Mouse (Mus musculus): Measurements from ENCODE around the gene Pole.

Pole gene

DNA sequence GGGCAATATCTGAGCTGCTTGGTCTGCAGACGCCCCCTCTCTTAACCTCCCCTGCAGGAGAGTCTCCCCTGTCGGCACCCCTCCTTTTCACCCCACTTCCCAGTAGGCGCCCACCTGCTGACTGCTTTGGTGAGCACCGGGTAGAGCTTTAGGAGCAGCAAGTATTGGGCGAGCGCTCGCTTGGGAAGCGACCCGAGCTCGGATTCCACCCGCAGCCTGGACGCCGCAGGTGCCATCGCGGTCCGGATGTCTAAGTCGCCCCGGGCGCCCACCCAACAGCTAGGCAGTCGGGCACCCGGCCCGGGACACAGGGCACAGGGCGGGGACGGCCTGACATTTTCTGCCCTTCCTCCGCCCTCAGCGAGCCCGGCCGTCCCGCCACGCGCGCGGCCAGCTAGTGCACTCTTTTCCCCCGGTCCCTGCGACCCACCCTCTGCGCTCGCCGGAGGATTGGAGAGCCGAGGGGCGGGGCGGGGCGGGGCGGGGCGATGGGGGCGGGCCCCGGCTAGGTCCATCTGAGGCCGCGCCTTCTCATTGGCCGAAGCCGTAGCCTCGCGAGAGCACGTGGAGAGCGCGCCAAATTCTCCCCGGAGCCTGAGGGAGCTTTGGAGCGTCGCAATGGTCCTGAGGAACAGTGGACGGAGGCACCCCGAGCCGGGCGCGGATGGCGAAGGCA, at the start of gene Pole, which contains the start of gene Pxmp2:
Gene Pole, plus strand, starts transcription at position 537 of the 676 bp plus-strand sequence.
Gene Pxmp2, minus strand, starts transcription at position 417 of the 676 bp plus-strand sequence.
- DNase-seq (ENCODE audit: low spot score in 2 of 2), result peak; percentile 73 to 86

GRCm38 (mm10) chr5:110244091-110244490, 42.0 kb upstream of the Pole start:
- no peak for DNase-seq (ENCODE audit: low spot score in 2 of 2)

- DNase-seq (ENCODE audit: low spot score in 2 of 2), result no peak
Measured at GRCm38 (mm10) chr5:110266941-110267340, 19.2 kb upstream of the Pole start.

DNA sequence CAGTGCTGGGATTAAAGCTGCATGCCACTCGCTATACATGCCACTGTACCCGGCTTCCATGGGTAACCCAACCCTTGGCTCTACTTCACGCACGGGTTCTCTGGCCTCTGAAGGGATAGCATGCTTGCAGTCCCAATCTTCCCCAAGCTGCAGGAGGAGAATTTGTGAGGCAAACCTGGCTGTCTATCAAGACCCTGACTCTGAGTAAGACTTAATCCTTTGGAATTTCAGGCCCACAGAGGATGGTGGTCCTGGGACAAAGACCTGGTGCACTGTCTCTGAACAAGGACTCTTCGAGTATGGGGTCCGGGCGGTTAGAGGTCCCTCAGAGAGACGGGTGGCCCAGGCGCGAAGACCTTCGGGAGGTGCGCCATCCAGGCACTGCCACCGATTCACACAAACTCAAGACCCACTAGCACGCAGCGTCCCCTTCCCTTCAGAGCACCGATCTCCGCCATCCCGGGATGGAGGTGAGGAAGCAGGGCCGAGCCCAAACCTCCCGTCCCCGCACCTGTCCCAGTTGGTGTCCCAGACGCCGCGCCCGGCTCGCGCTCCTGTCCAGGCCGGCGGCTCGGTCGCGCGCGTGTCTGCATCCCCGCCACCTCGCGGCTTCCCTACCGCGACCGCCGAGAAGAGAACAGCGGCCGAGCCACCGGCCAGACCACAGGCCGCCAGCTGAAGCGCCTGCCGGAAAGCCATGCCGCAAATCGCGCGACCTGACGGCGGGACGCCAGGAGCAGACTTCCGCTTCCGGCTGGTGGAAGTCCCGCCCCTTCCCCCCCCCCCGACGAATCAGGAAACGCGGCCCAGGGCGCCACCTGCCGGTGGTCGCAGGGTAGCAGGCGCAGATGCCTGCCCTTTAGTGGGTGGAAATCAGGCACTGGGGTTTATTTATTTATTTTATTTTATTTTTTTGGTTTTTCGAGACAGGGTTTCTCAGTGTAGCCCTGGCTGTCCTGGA, 16.7 kb upstream of the Pole start, which contains the start of gene Pgam5:
Gene Pgam5, minus strand, starts transcription at position 773 of the 961 bp plus-strand sequence.
- peak; percentile 84 to 86 for DNase-seq (ENCODE audit: low spot score in 2 of 2)

- no peak for DNase-seq (ENCODE audit: low spot score in 2 of 2)
Measured at GRCm38 (mm10) chr5:110270242-110270641, 15.9 kb upstream of the Pole start.

DNA sequence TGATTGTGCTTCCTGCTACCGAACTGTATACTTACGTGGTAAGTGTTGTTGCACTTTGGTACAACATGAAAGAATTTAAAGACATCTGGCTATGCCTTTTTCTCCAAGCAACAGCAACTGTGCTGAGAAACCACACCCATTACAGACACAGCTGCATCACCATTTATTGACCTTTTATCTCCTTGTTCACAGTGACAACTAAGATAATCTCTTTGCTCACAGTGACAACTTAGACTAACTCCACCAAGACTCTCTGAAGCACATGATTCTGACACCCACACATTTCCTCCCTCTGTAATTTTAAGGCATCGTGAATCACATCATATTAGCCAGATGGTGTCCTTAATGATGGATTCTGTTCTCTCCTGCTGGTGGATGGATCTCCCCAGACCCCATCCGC, 12.0 kb upstream of the Pole start:
- no peak for DNase-seq (ENCODE audit: low spot score in 2 of 2)

DNA sequence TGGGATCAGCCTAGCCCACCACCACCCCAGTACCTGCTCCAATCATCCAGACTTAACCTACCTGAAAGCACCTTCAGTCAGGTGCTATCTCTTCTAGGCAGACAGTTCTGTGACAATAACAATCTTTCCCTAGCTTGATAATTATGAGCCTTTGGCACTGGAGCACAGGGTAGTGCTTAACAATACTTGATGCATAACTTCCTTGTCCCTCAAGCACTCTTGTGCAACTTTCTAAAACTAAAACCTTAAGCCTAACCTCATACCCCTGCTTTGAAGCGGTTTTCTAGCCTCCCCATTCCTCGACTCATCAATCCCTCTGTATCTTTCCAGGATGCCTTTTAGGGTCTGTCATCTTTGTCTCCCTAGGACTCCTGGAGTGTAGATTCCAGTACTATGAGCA, 11.3 kb upstream of the Pole start:
- DNase-seq (ENCODE audit: low spot score in 2 of 2), result no peak

DNA sequence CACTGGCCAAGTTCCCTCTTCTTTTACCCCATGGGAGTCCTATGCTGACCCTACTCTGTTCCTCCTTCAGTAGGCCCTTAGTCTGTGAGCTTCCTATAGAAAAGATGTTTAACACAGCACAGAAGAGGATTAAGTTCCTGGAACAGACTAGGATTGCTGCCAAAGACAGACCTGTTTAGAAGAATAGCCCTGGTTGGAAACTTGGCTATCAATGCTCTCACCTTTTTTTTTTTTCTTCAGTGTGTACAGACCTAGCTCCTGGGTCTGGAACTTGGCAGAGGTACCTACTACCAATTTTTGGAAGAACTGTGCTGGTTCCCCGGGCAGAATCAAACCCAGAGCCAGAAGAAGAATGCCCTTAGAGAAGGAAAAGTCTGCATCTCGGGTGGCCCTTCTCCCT, 9.7 kb upstream of the Pole start:
- no peak for DNase-seq (ENCODE audit: low spot score in 2 of 2)

GRCm38 (mm10) chr5:110276910-110277309, 9.2 kb upstream of the Pole start:
- DNase-seq (ENCODE audit: low spot score in 2 of 2), result no peak

DNA sequence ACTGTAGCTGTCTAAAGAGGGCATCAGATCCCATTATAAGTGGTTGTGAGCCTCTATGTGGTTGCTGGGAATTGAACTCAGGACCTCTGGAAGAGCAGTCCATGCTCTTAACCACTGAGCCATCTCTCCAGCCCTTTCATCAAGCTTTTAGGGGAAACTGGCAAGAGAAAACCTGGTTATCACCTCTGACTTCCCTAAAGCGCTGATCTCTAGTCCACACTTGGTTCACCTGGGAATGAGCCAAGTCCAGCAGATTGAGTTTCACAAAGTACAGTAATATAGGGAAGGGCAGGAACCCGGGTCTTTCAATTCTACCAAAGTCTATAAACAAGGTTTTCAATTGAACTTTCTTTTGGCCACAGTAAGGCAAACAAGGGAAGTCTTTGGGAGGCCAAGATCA, 4.1 kb upstream of the Pole start:
- DNase-seq (ENCODE audit: low spot score in 2 of 2), result no peak

GRCm38 (mm10) chr5:110284536-110284935, 1.6 kb upstream of the Pole start:
- DNase-seq (ENCODE audit: low spot score in 2 of 2), result no peak

DNA sequence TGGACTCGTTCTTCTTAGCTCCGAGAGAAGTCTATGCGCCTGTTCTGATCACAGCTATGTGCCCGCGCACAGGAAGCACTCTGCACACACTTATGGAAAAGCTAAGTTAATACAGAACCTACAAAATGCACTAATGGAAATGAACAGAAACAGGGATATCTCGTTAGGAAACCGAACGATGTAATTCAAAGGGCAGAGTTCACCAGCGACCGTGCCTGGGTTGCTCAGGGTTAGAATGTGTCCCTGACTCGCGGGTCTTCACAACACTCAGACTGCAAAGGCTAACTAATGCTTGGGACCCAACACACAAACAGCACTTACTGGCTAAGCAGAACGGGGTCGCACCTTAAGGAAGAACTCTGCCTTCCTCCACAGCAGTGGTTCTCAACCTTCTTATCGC, 950 bp upstream of the Pole start:
- no peak for DNase-seq (ENCODE audit: low spot score in 2 of 2)

DNA sequence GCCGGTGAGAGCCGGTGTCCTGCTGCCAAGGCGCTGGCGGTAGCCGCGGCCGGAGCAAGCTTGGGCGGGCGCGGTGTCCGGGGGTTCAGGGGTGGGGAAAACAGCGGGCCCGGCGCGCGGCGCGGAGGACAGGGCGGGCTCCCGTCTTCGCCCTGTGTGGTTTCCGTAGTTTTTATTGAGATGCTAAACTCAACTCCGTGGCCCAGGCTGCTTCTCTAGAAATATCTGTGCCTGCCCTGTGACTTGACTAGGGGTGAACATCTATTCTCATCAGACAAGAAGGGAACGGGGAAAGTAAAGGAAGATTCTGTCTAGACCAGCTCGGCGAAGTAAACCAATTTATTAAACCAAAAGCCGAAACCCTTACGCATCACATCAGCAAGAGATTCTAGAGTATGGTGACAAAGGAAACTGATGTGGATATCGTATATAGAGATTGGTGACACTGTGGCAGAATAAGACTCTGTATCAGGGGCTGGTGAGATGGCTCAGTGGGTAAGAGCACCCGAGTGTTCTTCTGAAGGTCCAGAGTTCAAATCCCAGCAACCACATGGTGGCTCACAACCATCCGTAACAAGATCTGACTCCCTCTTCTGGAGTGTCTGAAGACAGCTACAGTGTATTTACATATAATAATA, 459 bp downstream of the Pole start:
- no peak for DNase-seq (ENCODE audit: low spot score in 2 of 2)

DNA sequence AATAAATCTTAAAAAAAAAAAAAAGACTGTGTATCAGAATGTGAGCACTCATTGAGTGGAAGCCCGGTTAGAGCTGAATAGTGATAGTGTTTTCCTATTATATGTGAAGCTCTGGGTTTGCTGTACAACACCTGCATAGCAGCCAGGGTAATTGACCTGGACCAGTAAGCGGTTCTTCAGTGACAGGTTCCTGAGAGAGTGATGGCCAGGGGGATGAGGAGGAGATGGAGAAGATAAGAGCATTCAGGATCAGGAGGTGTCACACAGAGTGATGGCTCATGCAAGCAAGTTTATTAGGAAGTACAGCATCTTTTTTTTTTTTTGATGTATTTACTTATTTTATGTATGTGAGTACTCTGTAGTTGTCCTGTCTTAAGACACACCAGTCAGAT, 974 bp downstream of the Pole start:
- no peak for DNase-seq (ENCODE audit: low spot score in 2 of 2)

GRCm38 (mm10) chr5:110291649-110292048, 5.5 kb downstream of the Pole start:
- no peak for DNase-seq (ENCODE audit: low spot score in 2 of 2)

DNA sequence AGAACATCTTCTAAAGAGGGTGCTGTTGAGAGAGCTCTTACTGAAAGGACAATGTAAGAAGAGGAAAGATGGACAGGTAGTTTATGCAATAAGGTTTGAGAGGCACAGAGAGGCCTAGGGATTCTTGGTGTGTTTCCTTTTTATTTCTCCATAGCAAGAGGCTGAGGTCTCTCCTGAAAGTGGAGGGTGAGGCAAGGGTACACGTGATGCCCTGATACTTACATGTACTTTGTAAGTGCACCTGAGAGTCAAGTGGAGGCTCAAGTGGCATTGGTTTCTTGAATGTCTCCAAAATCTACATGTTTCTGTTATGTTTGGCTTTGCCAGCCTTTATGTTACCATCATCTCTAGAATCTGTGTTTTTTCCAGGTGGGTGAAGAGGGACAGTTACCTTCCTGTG, 10.5 kb downstream of the Pole start:
- no peak for DNase-seq (ENCODE audit: low spot score in 2 of 2)

DNA sequence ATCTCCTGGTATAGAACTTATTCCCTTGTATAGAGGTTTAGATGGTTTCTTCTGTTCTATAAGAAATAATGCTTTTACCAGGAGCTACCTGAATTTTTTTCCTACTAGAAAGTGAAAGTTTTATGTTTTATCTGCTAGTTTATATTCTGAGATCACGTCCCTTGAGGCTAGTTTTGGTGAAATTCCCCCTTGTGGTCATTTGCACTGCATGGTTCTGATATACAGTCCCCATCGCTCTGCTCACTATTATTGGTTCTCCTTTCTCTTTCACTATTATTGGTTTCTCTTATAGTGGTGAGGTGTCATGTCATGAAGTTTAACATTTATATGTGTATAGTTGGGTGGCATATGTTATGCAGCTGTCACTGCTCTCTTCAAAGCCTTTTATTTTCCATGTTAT, 14.5 kb downstream of the Pole start:
- no peak for DNase-seq (ENCODE audit: low spot score in 2 of 2)

- no peak for DNase-seq (ENCODE audit: low spot score in 2 of 2)
Measured at GRCm38 (mm10) chr5:110308861-110309260, 22.8 kb downstream of the Pole start.

DNA sequence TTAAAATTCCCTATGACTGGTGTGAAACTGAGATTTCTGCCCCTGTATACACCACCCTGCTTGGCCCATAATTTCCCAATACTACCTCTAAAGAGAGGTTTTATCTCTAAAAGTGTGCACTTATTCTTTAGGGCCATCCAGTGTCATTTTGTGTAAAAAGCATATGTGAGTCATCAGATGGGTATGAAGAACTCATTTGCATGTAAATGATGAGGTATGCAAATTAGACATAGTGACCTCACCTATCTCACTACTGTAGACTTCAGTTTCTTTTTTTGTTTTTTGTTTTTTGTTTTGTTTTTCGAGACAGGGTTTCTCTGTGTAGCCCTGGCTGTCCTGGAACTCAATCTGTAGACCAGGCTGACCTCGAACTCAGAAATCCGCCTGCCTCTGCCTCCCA, 27.0 kb downstream of the Pole start:
- no peak for DNase-seq (ENCODE audit: low spot score in 2 of 2)

DNA sequence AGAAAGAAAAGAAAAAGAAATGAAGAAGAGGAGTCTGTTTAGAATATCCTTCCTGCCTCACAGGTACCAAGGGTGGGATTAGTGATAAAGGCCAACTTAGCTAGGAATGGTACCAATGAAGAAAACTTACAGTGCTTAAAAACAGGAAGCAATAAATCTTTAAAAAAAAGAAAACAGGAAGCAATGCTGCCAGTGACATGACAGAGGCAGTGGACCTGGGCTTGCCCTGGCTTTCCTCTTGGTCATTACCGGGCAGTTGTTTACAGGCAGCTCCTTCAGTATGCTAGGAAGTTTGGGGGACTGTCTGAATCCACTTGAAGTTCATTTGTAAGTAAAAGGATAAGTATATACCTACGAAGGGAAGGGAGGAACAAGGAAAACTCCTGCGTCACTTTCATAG, 44.4 kb downstream of the Pole start:
- no peak for DNase-seq (ENCODE audit: low spot score in 2 of 2)

DNA sequence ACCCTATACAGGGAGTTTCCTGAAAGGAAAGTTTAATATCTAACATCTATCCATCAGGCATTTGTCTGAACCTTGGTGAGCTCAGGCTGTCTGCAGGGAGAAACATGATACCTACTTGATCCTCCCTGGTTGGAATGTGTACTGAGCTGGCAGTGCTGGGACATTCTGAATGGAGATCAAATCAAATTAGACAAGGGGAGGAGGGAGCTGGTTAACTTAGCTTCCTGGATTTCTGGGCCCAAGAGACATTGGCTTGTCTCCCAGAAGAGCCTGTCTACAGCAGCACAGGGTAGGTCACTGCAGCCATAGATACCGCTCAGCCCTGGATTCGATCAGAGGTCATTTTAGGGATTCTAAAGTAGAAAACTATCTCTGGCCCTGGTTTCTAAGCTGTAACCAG, 52.7 kb downstream of the Pole start:
- DNase-seq (ENCODE audit: low spot score in 2 of 2), result no peak

- no peak for DNase-seq (ENCODE audit: low spot score in 2 of 2)
Measured at GRCm38 (mm10) chr5:110342648-110343284, 56.7 kb downstream of the Pole start, which contains the start of gene P2rx2. Gene P2rx2, minus strand, starts transcription at chr5:110343212.
